Mouse (Mus musculus): ENCODE measurements at regions not wholly inside any gene's neighbourhood (a gene's known extent, or its start where the extent isn't known, plus 50 kb on each side); places are given as distances from the start of the nearest gene placed in this dataset.

DNA sequence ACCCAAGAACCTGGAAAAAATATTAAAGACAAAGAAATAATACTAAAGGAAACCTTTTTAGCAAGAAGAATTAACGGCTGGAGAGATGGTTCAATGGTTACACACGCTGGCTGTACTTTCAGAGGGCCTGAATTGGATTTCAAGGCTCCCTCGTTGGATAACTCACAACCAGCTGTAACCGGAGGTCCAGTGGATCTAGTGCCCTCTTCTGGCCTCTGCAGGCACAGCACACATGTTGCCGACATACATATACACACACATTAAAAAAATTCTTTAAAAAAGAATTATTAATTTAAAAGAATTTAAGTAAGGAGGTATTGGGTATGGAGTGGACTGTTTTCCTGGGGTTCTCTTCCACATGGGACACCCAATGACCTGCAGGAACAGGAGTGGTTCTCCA lies 111.7 kb upstream of the Slc22a12 start:
- ChIA-PET POLR2A (interaction anchor here in 2 of 4 experiments (0.7 kb wide), 2 partner anchors 9 to 60 kb away, joined by 3 read pairs; no protein-coding TSS in a partner anchor), CTCF (interaction anchor here (0.6 to 1.8 kb wide), 13 partner anchors 9 to 288 kb away, joined by 3 to 7 read pairs (median 4); partner anchors contain the start of genes Bad (in 1 of the 4) and Gpr137 (in 1 of the 4))

DNA sequence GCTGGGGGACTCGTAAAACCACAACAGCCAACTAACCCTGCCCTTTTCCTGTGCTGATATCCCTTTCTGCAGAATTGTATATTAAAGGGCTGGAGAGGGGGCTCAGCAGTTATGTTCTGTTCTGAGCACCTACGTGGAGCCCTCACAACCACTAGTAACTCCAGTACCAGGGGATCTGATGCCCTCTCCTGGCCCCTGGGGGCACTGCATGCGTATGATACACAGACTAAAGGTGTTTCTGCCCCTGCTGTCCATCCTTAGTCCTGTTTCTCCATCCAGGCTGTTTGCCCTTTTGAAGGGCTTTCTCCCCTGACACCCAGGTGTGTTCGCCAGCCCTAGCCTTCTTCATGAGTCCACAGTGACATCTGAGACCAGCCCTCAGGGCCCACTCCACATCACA lies 109.9 kb upstream of the Slc22a12 start:
- ChIA-PET POLR2A (no interaction called here), CTCF (interaction anchor here in 2 of 4 experiments (2.0 to 2.1 kb wide), 2 partner anchors 161 kb away, joined by 6 to 7 read pairs; no protein-coding TSS in a partner anchor)

- ChIA-PET CTCF (interaction anchor here in 3 of 4 experiments (1.0 to 2.1 kb wide), 7 partner anchors 13 to 162 kb away, joined by 3 to 7 read pairs (median 3); no protein-coding TSS in a partner anchor), POLR2A (interaction anchor here in 1 of 4 experiments (0.7 kb wide), 1 partner anchor 285 kb away, joined by 3 read pairs; no protein-coding TSS in a partner anchor)
Measured at GRCm38 (mm10) chr19:6651192-6651591, 108.4 kb upstream of the Slc22a12 start.

GRCm38 (mm10) chr19:6649885-6650284 lies 107.1 kb upstream of the Slc22a12 start:
- POLR2A ChIA-PET = interaction anchor here in 1 of 4 experiments (0.9 kb wide), 1 partner anchor 14 kb away, joined by 3 read pairs; no protein-coding TSS in a partner anchor
- CTCF ChIA-PET = interaction anchor here in 2 of 4 experiments (1.2 to 1.3 kb wide), 3 partner anchors 158 to 286 kb away, joined by 3 to 4 read pairs (median 4); no protein-coding TSS in a partner anchor

DNA sequence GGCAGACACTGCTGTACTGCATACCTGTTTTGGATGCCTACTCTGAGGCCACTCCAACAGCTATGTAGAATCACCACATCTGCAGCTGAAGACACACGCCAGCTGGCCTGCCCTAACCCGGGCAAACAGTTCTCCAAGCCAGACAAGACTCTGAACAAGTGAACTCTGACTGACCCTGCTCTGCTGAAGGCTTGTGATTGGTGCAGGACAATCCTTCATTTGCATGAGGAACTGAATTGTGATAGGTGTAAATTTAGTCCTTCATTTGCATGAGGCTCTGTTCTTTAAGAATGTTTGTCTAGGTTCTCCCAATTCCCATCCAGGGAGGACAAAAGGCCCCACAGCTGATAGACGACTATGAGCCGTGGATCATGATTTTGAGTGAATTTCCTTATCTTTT lies 104.9 kb upstream of the Slc22a12 start:
- ChIA-PET CTCF (interaction anchor here in 2 of 4 experiments (0.6 to 1.2 kb wide), 2 partner anchors 26 to 408 kb away, joined by 3 read pairs; no protein-coding TSS in a partner anchor), POLR2A (no interaction called here)

- CTCF ChIA-PET = no interaction called here
Measured at GRCm38 (mm10) chr19:6647216-6647615, 104.4 kb upstream of the Slc22a12 start.

DNA sequence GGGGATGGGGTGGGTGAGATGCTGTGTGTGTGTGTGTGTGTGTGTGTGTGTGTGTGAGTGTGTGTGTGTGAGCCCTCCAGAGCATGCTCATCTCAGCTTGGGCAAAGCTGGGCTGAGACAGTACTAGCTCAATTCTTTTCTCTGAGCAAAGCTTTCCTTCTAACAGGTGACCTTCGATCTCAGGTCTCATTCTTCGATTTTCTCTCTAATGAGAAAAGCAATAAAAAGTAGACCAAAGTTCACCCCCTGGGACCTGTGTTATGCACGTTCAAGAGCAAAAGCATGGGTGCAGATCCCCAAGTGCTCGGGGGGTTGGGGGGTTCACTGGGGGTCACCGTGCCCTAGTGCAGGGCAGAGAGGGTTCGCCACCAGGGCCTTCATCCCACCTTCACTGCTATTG lies 103.1 kb upstream of the Slc22a12 start:
- ChIA-PET POLR2A (interaction anchor here (0.6 to 2.5 kb wide), 24 partner anchors 10 to 281 kb away, joined by 3 to 30 read pairs (median 4); partner anchors contain the start of genes Esrra (in 1 of the 4), Prdx5 (in 1 of the 4) and Trmt112 (in 1 of the 4)), CTCF (interaction anchor here (0.6 to 1.7 kb wide), 13 partner anchors 11 to 341 kb away, joined by 3 to 7 read pairs (median 4); no protein-coding TSS in a partner anchor)

More at GRCm38 (mm10) chr19:6647216-6647615, 104.4 kb upstream of the Slc22a12 start:
- POLR2A ChIA-PET = no interaction called here

DNA sequence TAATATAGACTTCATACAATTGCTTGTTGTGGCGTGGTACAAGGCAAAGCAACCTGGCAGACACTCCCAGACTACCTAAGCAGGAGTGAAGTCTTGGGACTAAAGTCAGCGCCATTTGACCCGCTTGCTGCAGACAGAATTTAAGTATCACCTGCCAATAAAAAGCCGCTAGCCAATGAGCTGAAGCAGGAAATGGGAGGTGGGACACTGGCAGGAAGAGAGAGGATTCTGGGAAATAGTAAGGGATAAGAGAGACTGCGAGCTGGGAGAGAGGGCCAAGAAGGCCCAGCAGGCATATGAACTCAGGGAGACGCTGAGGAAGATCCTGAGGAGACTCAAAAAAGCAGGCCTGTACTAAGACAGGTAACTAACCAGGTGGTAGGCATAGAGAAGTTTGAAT lies 102.0 kb upstream of the Slc22a12 start:
- CTCF ChIA-PET = interaction anchor here (0.5 to 1.7 kb wide), 12 partner anchors 9 to 325 kb away, joined by 3 to 7 read pairs (median 4); no protein-coding TSS in a partner anchor
- POLR2A ChIA-PET = interaction anchor here in 3 of 4 experiments (0.6 to 2.5 kb wide), 38 partner anchors 9 to 335 kb away, joined by 3 to 30 read pairs (median 4); partner anchors contain the start of genes Bad (in 1 of the 3), Esrra (in 1 of the 3), Fkbp2 (in 1 of the 3) and Gpr137 (in 1 of the 3)

DNA sequence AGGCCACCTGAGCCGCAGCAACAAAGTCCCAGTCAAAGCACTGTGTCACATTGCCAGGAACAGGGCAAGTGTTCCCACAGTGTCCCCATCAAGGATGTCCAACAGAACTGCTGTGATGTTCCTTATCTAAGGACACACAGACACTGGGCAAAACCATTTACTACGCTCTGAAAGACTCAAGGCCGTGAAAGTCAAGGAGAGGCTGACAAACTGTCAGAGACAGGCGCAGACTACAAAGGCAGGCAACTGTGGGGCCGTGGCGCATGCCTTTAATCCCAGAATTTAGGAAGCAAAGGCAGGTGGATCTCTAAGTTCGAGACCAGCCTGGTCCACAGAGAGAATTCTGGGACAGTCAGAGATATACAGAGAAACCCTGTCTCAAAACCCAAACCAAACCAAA lies 96.8 kb upstream of the Slc22a12 start:
- POLR2A ChIA-PET = interaction anchor here in 1 of 4 experiments (1.5 kb wide), 1 partner anchor 20 kb away, joined by 3 read pairs; no protein-coding TSS in a partner anchor

GRCm38 (mm10) chr19:6633400-6633799 lies 90.6 kb upstream of the Slc22a12 start:
- ChIA-PET CTCF (interaction anchor here in 1 of 4 experiments (0.6 kb wide), 2 partner anchors 170 to 308 kb away, joined by 6 to 9 read pairs; no protein-coding TSS in a partner anchor), POLR2A (interaction anchor here in 1 of 4 experiments (5.6 to 6.8 kb wide), 2 partner anchors 12 to 14 kb away, joined by 30 to 60 read pairs; no protein-coding TSS in a partner anchor)

More for the DNA sequence above, 96.8 kb upstream of the Slc22a12 start:
- CTCF ChIA-PET = interaction anchor here in 2 of 4 experiments (1.0 to 1.3 kb wide), 3 partner anchors 10 to 148 kb away, joined by 3 to 5 read pairs (median 5); no protein-coding TSS in a partner anchor

DNA sequence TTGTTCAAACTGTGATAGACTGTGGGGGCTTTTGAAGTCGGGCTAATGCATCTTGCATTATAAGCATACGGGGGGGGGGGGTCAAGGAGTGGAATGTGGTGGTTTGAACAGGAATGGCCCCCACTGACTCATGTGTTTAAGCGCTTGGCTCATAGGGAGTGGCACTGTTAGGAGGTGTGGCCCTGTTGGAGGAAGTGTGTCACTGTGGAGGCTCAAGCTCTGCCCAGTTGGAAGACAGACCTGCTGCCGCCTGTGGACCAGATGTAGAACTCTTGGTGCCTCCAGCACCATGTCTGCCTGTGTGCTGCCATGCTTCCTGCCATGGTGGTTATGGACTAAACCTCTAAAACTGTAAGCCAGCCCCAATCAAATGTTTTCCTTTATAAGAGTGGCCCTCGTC lies 89.0 kb upstream of the Slc22a12 start:
- CTCF ChIA-PET = interaction anchor here in 2 of 4 experiments (1.0 to 3.2 kb wide), 3 partner anchors 24 to 140 kb away, joined by 3 to 12 read pairs (median 3); no protein-coding TSS in a partner anchor
- POLR2A ChIA-PET = interaction anchor here in 2 of 4 experiments (1.0 to 6.8 kb wide), 6 partner anchors 10 to 86 kb away, joined by 3 to 60 read pairs (median 10); no protein-coding TSS in a partner anchor

- ChIA-PET CTCF (interaction anchor here in 3 of 4 experiments (0.6 to 3.2 kb wide), 12 partner anchors 8 to 644 kb away, joined by 3 to 12 read pairs (median 4); no protein-coding TSS in a partner anchor), POLR2A (interaction anchor here in 2 of 4 experiments (0.7 to 6.8 kb wide), 17 partner anchors 8 to 352 kb away, joined by 3 to 60 read pairs (median 5); partner anchors contain the start of gene Sf1 (in 1 of the 2))
Measured at GRCm38 (mm10) chr19:6630613-6630940, 87.7 kb upstream of the Slc22a12 start.

DNA sequence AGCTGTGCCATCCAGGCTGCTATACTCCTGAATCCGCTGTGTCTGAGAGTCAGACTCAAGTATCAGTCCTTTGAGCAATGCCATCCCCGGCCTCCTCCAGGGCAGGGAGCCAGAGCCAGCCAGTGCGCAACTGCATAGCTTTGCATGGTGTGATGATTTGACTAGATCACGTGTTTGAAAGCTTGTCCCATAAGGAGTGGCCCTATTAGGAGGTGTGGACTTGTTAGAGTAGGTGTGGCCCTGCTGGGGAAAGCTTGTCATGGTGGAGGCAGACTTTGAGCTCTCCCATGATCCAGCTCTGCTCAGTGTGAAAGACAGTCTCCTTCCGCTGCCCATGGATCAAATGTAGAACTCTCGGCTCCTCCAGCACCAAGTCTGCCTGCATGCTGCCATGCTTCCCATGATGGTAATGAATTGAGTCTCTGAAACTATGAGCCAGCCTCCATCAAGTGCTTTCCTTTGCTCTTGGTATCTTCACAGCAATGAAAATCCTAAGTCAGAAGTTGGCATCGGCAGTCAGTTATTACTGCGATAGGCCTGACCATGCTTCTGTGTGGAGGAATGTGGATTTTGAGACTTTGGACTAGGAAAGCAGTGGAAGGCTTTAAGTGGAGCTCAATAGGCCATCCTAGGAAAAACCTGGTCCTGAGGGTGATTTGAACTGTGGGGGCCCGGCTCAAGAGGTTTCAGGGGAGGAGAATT lies 87.2 kb upstream of the Slc22a12 start:
- CTCF ChIA-PET = interaction anchor here in 3 of 4 experiments (0.6 to 3.2 kb wide), 13 partner anchors 9 to 645 kb away, joined by 3 to 12 read pairs (median 4); no protein-coding TSS in a partner anchor
- POLR2A ChIA-PET = interaction anchor here in 2 of 4 experiments (0.5 to 6.8 kb wide), 22 partner anchors 8 to 1116 kb away, joined by 3 to 60 read pairs (median 4); partner anchors contain the start of gene Sf1 (in 1 of the 2)

DNA sequence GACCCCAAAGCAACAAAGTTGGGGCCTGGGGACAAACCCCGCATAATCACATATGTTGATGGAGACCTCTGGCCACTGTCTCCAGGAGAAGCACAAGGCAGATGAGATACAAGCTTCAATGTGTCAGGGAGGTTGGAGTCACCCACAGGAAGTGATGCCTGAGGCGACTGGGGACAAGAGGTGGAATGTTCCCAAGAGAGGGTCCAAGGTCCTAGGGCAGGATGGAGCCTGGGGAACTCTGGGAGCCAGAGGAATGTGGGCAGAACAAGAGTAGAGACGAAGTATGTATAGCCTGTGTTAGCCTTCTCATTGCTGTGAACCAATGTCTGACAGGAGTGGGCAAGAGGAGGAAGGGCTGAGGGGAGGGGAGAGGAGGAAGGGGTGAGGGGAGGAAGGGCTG lies 82.7 kb upstream of the Slc22a12 start:
- POLR2A ChIA-PET = interaction anchor here in 2 of 4 experiments (0.5 to 1.0 kb wide), 2 partner anchors 189 to 390 kb away, joined by 3 read pairs; no protein-coding TSS in a partner anchor

DNA sequence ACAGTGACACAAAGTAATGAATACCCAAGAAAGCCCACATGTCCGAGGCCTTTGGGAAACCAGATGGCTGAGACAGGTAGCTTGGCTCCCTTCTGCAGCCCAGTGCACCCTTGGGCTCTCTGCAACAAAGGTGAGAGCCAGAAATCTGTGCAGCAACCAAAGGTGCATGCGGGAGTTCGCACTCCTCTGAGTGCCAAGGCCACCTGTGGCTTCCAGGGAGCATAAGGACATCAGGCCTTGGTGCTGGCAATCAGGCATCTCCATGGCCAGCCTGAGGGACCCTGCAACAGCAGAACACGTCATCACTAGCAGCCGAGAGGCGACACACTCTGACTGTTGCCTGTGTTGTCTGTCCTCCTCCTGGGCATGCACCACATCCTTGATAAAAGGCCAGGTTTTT lies 78.2 kb upstream of the Slc22a12 start:
- POLR2A ChIA-PET = interaction anchor here in 2 of 4 experiments (1.0 to 5.8 kb wide), 8 partner anchors 9 to 257 kb away, joined by 3 to 60 read pairs (median 4); partner anchors contain the start of gene Sf1 (in 1 of the 2)

More for the DNA sequence above, 82.7 kb upstream of the Slc22a12 start:
- CTCF ChIA-PET = interaction anchor here in 1 of 4 experiments (0.6 kb wide), 1 partner anchor 207 kb away, joined by 3 read pairs; the partner anchor contains the start of gene Nrxn2

GRCm38 (mm10) chr19:6619546-6619945 lies 76.7 kb upstream of the Slc22a12 start:
- ChIA-PET POLR2A (interaction anchor here in 3 of 4 experiments (0.5 to 5.8 kb wide), 15 partner anchors 10 to 761 kb away, joined by 3 to 60 read pairs (median 4); no protein-coding TSS in a partner anchor), CTCF (interaction anchor here in 2 of 4 experiments (0.6 to 1.1 kb wide), 5 partner anchors 11 to 642 kb away, joined by 3 to 8 read pairs (median 5); no protein-coding TSS in a partner anchor)

More for the DNA sequence above, 78.2 kb upstream of the Slc22a12 start:
- CTCF ChIA-PET = interaction anchor here in 1 of 4 experiments (0.6 kb wide), 1 partner anchor 14 kb away, joined by 4 read pairs; no protein-coding TSS in a partner anchor

- ChIA-PET POLR2A (no interaction called here), CTCF (no interaction called here)
Measured at GRCm38 (mm10) chr19:6616659-6617058, 73.8 kb upstream of the Slc22a12 start.

DNA sequence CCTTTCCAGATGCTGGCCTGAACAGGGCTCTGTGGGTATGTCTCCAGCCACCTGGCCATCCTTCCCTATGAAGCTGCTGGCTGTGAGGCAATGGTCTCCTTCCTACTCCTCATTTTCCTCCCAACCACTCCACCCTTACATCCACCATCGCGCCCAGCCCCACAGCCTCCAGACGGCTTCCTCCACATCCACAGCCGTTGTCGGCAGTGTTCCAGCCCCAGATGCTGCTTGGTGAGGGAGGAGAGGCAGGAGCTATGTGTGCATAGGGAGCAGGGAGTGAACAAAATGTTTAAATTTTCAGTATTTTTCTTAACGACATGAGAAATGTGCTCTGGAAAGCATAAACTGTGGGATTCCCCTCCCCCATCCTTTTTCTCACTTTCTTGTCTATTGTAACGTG lies 69.6 kb upstream of the Slc22a12 start:
- CTCF ChIA-PET = interaction anchor here in 2 of 4 experiments (0.5 to 1.4 kb wide), 2 partner anchors 120 to 386 kb away, joined by 3 read pairs; partner anchors contain the start of gene Gpha2 (in 1 of the 2)
- POLR2A ChIA-PET = interaction anchor here in 3 of 4 experiments (0.6 to 1.5 kb wide), 5 partner anchors 9 to 359 kb away, joined by 3 to 4 read pairs (median 3); partner anchors contain the start of genes Prdx5 (in 1 of the 3) and Trmt112 (in 1 of the 3)
